Mouse (Mus musculus) adrenal gland, adult 8-10 months (tissue): ENCODE results near the gene Paxx. TPM values are rescaled to one million over a fixed set of nuclear protein-coding genes. Genes with fewer than 3 reads are reported as not detected.

Experiments used
- microRNA-seq, 2 experiments: library from miRNA; unstranded; fragments of <30 nt; microRNA quantifications; one replicate each; pipeline ENCODE4 v1.2.0; 2022
- total RNA-seq, 4 experiments: library from RNA; stranded (reverse); gene quantifications; 2 replicates each; pipeline ENCODE4 v1.2.4; 2022

Gene Paxx
- total RNA-seq, 4 experiments from 2014 or later, result 32.4 to 68.2 (median 43.4) TPM

Small RNA genes lying within 50 kb of the gene (microRNA-seq; reads per million reads assigned to microRNA genes)
- 0 to 0.34 reads per million in 2 experiments for gene Mir3087

Other genes with a start within 250 kb of the Paxx start
- gene Nelfb, start 249.6 kb downstream of the Paxx start, total RNA-seq, result 10 to 100 TPM; 59.6 to 74.9 (median 68.6) TPM
- not detected for gene Stpg3, start 246.5 kb downstream of the Paxx start, total RNA-seq
- gene Fam166a, start 242.3 kb downstream of the Paxx start, total RNA-seq, result under 1 TPM in 1 of 4 experiments, not detected in 3; 0.27 TPM
- 100 to 1,000 TPM; 150 to 307 (median 222) TPM for gene Tubb4b, start 236.4 kb downstream of the Paxx start, total RNA-seq
- gene Slc34a3, start 226.7 kb downstream of the Paxx start, total RNA-seq, result not detected
- gene Rnf224, start 224.3 kb downstream of the Paxx start, total RNA-seq, result not detected
- 10 to 100 TPM; 10.3 to 18.0 (median 12.3) TPM for gene Rnf208, start 218.8 kb downstream of the Paxx start, total RNA-seq
- gene Cysrt1, start 218.6 kb downstream of the Paxx start, total RNA-seq, result not detected
- 1 to 10 TPM; 2.2 to 8.9 (median 6.1) TPM for gene AL732309.1, start 214.2 kb downstream of the Paxx start, total RNA-seq
- gene Tmem203, start 205.7 kb downstream of the Paxx start, total RNA-seq, result 10 to 100 TPM; 28.4 to 43.0 (median 31.5) TPM
- 10 to 100 TPM; 10.3 to 14.5 (median 11.1) TPM for gene Tprn, start 198.5 kb downstream of the Paxx start, total RNA-seq
- gene Ssna1, start 188.7 kb downstream of the Paxx start, total RNA-seq, result 10 to 100 TPM; 44.4 to 48.7 (median 47.0) TPM
- gene Anapc2, start 188.6 kb downstream of the Paxx start, total RNA-seq, result 100 to 1,000 TPM in 3 of 4 experiments, 10 to 100 TPM in 1; 94.6 to 118 (median 102) TPM
- not detected for gene Tmem210, start 172.9 kb downstream of the Paxx start, total RNA-seq
- not detected for gene Lrrc26, start 171.2 kb downstream of the Paxx start, total RNA-seq
- 10 to 100 TPM; 13.0 to 21.3 (median 17.8) TPM for gene Grin1, start 141.9 kb downstream of the Paxx start, total RNA-seq
- gene Man1b1, start 128.8 kb downstream of the Paxx start, total RNA-seq, result 10 to 100 TPM; 66.5 to 71.9 (median 67.6) TPM
- gene Dpp7, start 104.7 kb downstream of the Paxx start, total RNA-seq, result 10 to 100 TPM; 39.8 to 59.1 (median 45.7) TPM
- gene Uap1l1, start 95.4 kb downstream of the Paxx start, total RNA-seq, result 10 to 100 TPM; 29.5 to 48.3 (median 31.5) TPM
- under 1 TPM in 3 of 4 experiments, not detected in 1; 0.31 to 0.71 (median 0.61) TPM for gene Sapcd2, start 88.8 kb downstream of the Paxx start, total RNA-seq
- gene Entpd2, start 65.2 kb downstream of the Paxx start, total RNA-seq, result 1 to 10 TPM; 3.1 to 9.7 (median 5.1) TPM
- 100 to 1,000 TPM; 148 to 171 (median 163) TPM for gene Npdc1, start 61.7 kb downstream of the Paxx start, total RNA-seq
- gene Fut7, start 37.8 kb downstream of the Paxx start, total RNA-seq, result under 1 TPM in 1 of 4 experiments, not detected in 3; 0.13 TPM
- gene Abca2, start 32.4 kb downstream of the Paxx start, total RNA-seq, result 10 to 100 TPM; 48.9 to 73.0 (median 57.5) TPM
- not detected for gene Clic3, start 4.3 kb downstream of the Paxx start, total RNA-seq
- gene Ptgds, start 9.0 kb upstream of the Paxx start, total RNA-seq, result 10 to 100 TPM in 1 of 4 experiments, 1 to 10 TPM in 3; 3.2 to 10.5 (median 4.4) TPM
- gene Lcn12, start 32.8 kb upstream of the Paxx start, total RNA-seq, result not detected
- 100 to 1,000 TPM in 3 of 4 experiments, 10 to 100 TPM in 1; 82.5 to 114 (median 107) TPM for gene Fbxw5, start 39.7 kb upstream of the Paxx start, total RNA-seq
- gene C8g, start 40.6 kb upstream of the Paxx start, total RNA-seq, result 1 to 10 TPM in 3 of 4 experiments, under 1 TPM in 1; 0.70 to 2.3 (median 1.6) TPM
- 10 to 100 TPM; 22.6 to 35.3 (median 30.6) TPM for gene Traf2, start 85.8 kb upstream of the Paxx start, total RNA-seq
- gene Edf1, start 96.8 kb upstream of the Paxx start, total RNA-seq, result 100 to 1,000 TPM; 149 to 331 (median 215) TPM
- gene Mamdc4, start 113.8 kb upstream of the Paxx start, total RNA-seq, result 10 to 100 TPM in 1 of 4 experiments, 1 to 10 TPM in 3; 1.4 to 11.0 (median 4.0) TPM
- 10 to 100 TPM; 61.3 to 76.9 (median 66.1) TPM for gene Phpt1, start 114.1 kb upstream of the Paxx start, total RNA-seq
- 1 to 10 TPM; 1.6 to 4.8 (median 3.8) TPM for gene Ajm1, start 120.7 kb upstream of the Paxx start, total RNA-seq
- gene Rabl6, start 147.4 kb upstream of the Paxx start, total RNA-seq, result 100 to 1,000 TPM; 121 to 178 (median 137) TPM
- gene Ccdc183, start 156.6 kb upstream of the Paxx start, total RNA-seq, result not detected
- gene Tmem141, start 160.9 kb upstream of the Paxx start, total RNA-seq, result 10 to 100 TPM; 18.0 to 47.8 (median 27.3) TPM
- gene Fcna, start 166.9 kb upstream of the Paxx start, total RNA-seq, result 1 to 10 TPM; 4.7 to 7.0 (median 5.5) TPM
- not detected for gene Lcn8, start 192.0 kb upstream of the Paxx start, total RNA-seq
- gene Lcn5, start 196.9 kb upstream of the Paxx start, total RNA-seq, result not detected
- gene Lcn6, start 215.7 kb upstream of the Paxx start, total RNA-seq, result not detected
- gene Lcn10, start 221.6 kb upstream of the Paxx start, total RNA-seq, result not detected
- 10 to 100 TPM in 1 of 4 experiments, 1 to 10 TPM in 1, not detected in 2; 3.1 to 30.1 TPM for gene Obp2a, start 238.9 kb upstream of the Paxx start, total RNA-seq
- 10 to 100 TPM; 29.9 to 69.4 (median 39.2) TPM for gene Bmyc, start 245.6 kb upstream of the Paxx start, total RNA-seq